Mouse (Mus musculus): Measurements from ENCODE around the gene Wfikkn1. TPM values are rescaled to one million over a fixed set of nuclear protein-coding genes. Genes with fewer than 3 reads are reported as not detected.

Gene Wfikkn1
- total and polyA plus RNA-seq, 3 experiments: 0.19 to 0.53 TPM; not detected in 1

DNA sequence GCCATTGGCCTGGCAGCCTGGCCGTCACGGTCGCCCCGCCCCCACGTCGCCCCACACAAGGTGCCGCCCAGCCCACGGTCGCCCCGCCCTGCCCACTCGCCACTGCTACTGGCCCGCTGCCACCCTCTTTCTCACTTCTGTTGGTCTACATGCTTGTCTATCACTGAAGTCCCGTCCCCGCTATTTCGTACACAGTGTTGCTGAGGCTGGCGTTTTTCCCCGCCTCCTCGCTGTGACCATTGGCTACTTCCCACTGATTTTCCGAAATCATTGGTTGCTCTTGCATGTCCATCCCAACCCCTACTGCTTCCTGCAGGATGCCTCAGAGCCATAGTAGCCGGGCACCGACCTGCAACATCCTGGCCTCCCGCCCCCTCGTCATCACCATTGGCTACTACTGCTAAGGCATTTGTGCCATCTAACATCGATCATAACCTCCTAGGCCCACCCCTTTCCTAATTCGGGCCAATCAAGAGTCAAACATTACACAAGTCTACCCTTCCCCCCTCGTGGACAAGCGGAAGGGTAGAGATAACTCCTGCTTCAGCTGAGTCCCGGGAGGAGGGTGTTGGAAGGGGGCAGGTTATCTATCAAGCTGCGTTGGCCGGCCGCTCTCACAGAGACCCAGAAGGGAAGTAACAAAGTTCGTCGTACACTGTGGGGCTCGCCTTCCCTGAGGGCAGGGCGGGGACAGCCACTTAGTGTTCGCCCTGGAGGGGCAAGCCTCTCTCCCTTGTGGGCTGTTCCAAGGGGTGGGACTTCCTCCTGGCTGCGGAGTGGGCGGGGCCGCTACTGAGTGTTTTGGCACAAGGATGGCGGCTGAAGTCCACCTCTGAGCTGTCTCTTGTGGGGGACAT is 39.4 kb upstream of the Wfikkn1 start (continued):
- TF ChIP-seq E2F4 (IDR thresholded peaks at IDR 0.05; ENCODE audit: borderline replicate concordance, low read depth, low read length) (no peak), ELF1 (IDR thresholded peaks at IDR 0.05; ENCODE audit: low read depth, low read length) (peak; percentile 78), USF2 (IDR thresholded peaks at IDR 0.05; ENCODE audit: borderline replicate concordance in 1 of 2, insufficient read depth in 1 of 2, low read depth in 1 of 2, low read length in 2 of 2) (no peak), MAFK (IDR thresholded peaks at IDR 0.05; ENCODE audit: borderline replicate concordance, low read depth, low read length) (no peak)

DNA sequence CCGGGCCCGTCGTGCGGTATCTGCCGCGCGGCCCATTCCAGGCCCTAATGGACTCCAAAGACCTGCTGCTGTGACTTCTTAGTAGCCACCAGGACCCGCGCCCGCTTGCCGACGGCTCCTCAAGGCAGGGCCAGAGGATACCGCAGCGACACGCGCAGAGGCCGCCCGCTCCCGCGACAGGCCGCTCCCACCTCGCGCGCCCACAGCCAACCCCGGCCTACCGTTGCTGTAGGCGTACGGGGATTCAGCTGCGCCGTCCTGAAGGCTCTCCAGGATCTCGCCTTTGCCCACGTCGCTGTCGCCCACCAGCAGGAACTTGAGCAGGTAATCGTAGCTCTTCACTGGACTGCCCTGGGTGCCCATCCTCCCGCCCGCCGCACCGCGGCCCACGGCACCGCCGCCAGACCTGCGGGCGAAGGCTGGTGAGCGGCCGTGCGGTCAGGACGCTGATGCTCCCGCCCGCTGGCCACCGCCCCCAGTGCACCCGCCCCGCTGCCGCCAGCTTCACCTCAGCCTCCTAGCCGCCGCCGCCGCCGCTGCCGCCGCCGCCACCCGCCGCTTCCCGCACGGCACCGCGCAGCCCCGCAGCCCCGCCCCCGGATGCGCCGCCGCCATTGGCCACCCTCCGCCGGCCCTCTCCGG is 38.6 kb upstream of the Wfikkn1 start, which contains the start of gene Rab40c:
Gene Rab40c (minus strand): TSS at position 584 of the 642 bp plus-strand sequence.
- Histone ChIP-seq H3K9me3 (replicated peaks; ENCODE audit: insufficient read depth, low read length) (no peaks in the 10 kb centered on the region), H3K79me2 (ENCODE audit: control insufficient read depth, insufficient read depth, low read length, poor library complexity) (peaks cover 25% of the 10 kb centered on the region), H3K4me3 (ENCODE audit: control insufficient read depth in 1 of 2, insufficient read depth in 1 of 2, low read depth in 2 of 2, low read length in 2 of 2) (peak within 1 kb of the TSS; percentile 86 to 98), H3K4me1 (ENCODE audit: control insufficient read depth in 1 of 2, insufficient read depth in 2 of 2, low read length in 2 of 2) (peaks cover 2 to 29% of the 10 kb centered on the region in 2 experiments; a peak in 3 of 4 replicates), H3K27me3 (ENCODE audit: control insufficient read depth in 1 of 2, insufficient read depth in 2 of 2, low read length in 2 of 2) (no peaks in the 10 kb centered on the region), H3K27ac (ENCODE audit: control insufficient read depth, low read depth, low read length) (peak within 1 kb of the TSS; percentile 93), H3K36me3 (ENCODE audit: control insufficient read depth in 1 of 2, insufficient read depth in 2 of 2, low read length in 2 of 2) (peaks cover 0 to 20% of the 10 kb centered on the region in 2 experiments; a peak in 2 of 4 replicates), H3K9ac (ENCODE audit: control insufficient read depth, low read depth, low read length, poor library complexity, severe bottlenecking) (peak within 1 kb of the TSS; percentile 81)
- TF ChIP-seq BHLHE40 (IDR thresholded peaks at IDR 0.05; ENCODE audit: borderline replicate concordance, low read depth, low read length) (no peak), MYB (IDR thresholded peaks at IDR 0.05; ENCODE audit: low read depth, low read length) (no peak), MAX (IDR thresholded peaks at IDR 0.05; ENCODE audit: low read length) (no peak), POLR2A (IDR thresholded peaks at IDR 0.05; ENCODE audit: control insufficient read depth in 1 of 2, insufficient read depth in 1 of 2, low read depth in 1 of 2, low read length in 2 of 2, poor library complexity in 1 of 2) (peak in 1 of 2 experiments; percentile 27; a peak in 1 of 4 replicates), ZC3H11A (IDR thresholded peaks at IDR 0.05; ENCODE audit: low read depth, low read length) (no peak), USF1 (IDR thresholded peaks at IDR 0.05; ENCODE audit: low read depth, low read length) (no peak)
- DNase-seq (ENCODE audit: low read depth, low spot score): peak; percentile 70

DNA sequence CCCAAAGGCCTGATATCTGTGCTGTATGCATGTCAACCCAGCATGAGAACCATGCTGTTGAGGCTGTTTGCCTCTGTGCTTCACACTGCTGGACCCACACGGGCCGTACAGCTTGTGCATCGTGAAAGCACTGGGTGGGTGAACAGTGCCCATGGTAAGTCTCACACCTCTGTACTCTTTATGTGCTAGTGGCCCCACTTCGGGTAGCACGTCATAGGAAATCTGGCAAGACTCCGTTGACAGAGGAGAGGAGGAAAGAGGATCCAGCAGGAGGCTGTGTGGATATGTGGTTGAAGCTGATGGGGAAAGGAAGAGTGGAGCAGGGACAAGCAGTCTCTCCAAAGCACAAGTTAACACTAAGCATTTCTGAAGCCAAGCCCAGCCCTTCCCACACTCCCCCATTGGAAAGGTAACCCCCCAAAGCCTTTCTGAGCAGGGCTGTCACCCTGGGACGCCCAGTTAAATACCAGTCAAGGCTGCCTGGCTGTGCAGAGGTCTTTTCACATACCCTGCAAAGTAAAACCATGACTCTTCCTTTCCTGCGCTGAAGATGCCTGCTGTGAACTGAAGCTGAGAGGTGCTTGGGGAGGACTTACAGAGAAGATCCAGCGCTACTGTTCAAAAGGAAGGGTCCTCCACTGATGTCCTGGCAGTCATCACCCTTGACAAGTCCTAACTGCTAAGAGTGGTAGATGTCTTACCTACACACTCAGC is 37.5 kb upstream of the Wfikkn1 start:
- TF ChIP-seq RCOR1 (IDR thresholded peaks at IDR 0.05; ENCODE audit: low read depth, low read length) (no peak), JUND (IDR thresholded peaks at IDR 0.05; ENCODE audit: low read depth, low read length) (no peak), GABPA (IDR thresholded peaks at IDR 0.05; ENCODE audit: low read depth, low read length) (no peak), TAL1 (IDR thresholded peaks at IDR 0.05; ENCODE audit: low read length) (no peak), SIN3A (IDR thresholded peaks at IDR 0.05; ENCODE audit: low read length) (no peak), RAD21 (IDR thresholded peaks at IDR 0.05; ENCODE audit: low read depth, low read length) (no peak), MYB (IDR thresholded peaks at IDR 0.05; ENCODE audit: low read depth, low read length) (no peak), MAX (IDR thresholded peaks at IDR 0.05; ENCODE audit: low read length) (no peak), ZMIZ1 (IDR thresholded peaks at IDR 0.05; ENCODE audit: low read depth, low read length) (no peak), E2F4 (IDR thresholded peaks at IDR 0.05; ENCODE audit: borderline replicate concordance, low read depth, low read length) (no peak), NELFE (IDR thresholded peaks at IDR 0.05; ENCODE audit: low read depth, low read length) (no peak), MAFK (IDR thresholded peaks at IDR 0.05; ENCODE audit: borderline replicate concordance, low read depth, low read length) (no peak), ZKSCAN1 (IDR thresholded peaks at IDR 0.05; ENCODE audit: low read depth, low read length) (no peak), SMC3 (IDR thresholded peaks at IDR 0.05; ENCODE audit: low read depth, low read length) (no peak)
- H3K27me3 ChIP-seq (ENCODE audit: control insufficient read depth in 1 of 2, insufficient read depth in 2 of 2, low read length in 2 of 2): no peaks in the 10 kb centered on the region
- no peaks in the 10 kb centered on the region for H3K9me3 ChIP-seq (replicated peaks; ENCODE audit: insufficient read depth, low read length)
- peaks cover 4 to 40% of the 10 kb centered on the region in 2 experiments for H3K4me1 ChIP-seq (ENCODE audit: control insufficient read depth in 1 of 2, insufficient read depth in 2 of 2, low read length in 2 of 2)
- DNase-seq (ENCODE audit: low read depth, low spot score): no peak
- H3K27ac ChIP-seq (ENCODE audit: control insufficient read depth, low read depth, low read length): no peak overlapping the region
- H3K9ac ChIP-seq (ENCODE audit: control insufficient read depth, low read depth, low read length, poor library complexity, severe bottlenecking): peak overlapping the region; percentile 70
- peak overlapping the region; percentile 74 to 98 for H3K4me3 ChIP-seq (ENCODE audit: control insufficient read depth in 1 of 2, insufficient read depth in 1 of 2, low read depth in 2 of 2, low read length in 2 of 2)
- peaks cover 0 to 31% of the 10 kb centered on the region in 2 experiments; a peak in 2 of 4 replicates for H3K36me3 ChIP-seq (ENCODE audit: control insufficient read depth in 1 of 2, insufficient read depth in 2 of 2, low read length in 2 of 2)
- H3K79me2 ChIP-seq (ENCODE audit: control insufficient read depth, insufficient read depth, low read length, poor library complexity): peaks cover 25% of the 10 kb centered on the region
